Mouse (Mus musculus) heart, postnatal 0 days (tissue): ENCODE measurements around the gene Tff2.

Experiments
- CTCF ChIP-seq: IDR thresholded peaks from 2 replicates; pipeline ENCODE4 v1.5.1; 2016; ENCODE audit warnings: antibody characterized with exemption, control low read depth, low read depth
- EP300 ChIP-seq: IDR thresholded peaks from 2 replicates; pipeline ENCODE4 v1.6.1; 2016; ENCODE audit warnings: antibody characterized with exemption, low read depth

- TF ChIP-seq CTCF: no peak
- TF ChIP-seq EP300: no peak
These were observed 35.7 kb downstream of the Tff2 start for GRCm38 (mm10) chr17:31108388-31108787.
